Mouse (Mus musculus): ENCODE data around the gene Cnih4. TPM values are rescaled to one million over a fixed set of nuclear protein-coding genes. Genes with fewer than 3 reads are reported as not detected.

Cnih4 gene
- polyA plus RNA-seq, 1 experiment: 2.0 TPM

DNA sequence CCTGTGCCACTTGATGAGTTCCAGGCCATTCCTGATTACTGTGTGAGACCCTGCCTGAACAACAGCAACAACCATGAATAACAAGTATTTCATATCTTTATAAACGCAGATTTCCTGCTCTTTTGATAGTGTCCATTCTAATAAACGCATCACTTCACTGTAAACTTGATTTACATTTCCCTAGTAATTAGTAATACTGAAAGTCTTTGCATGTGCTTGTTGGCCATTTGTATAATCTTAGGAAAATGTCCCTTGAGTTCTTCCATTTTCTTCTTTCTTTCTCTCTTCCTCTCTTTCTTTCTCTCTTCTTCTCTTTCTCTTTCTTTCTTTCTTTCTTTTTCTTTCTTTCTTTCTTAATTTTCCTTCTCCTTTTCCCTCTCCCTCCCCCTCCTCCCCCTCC, 1.7 kb downstream of the Cnih4 start:
- Histone ChIP-seq H3K27me3 (ENCODE audit: control insufficient read depth) (no peaks in the 10 kb centered on the region), H3K4me3 (replicated peaks) (peak overlapping the region; percentile 96), H3K9me3 (ENCODE audit: control insufficient read depth, low read length) (no peaks in the 10 kb centered on the region), H3K36me3 (ENCODE audit: control insufficient read depth) (peaks cover 30% of the 10 kb centered on the region), H3K4me1 (ENCODE audit: control insufficient read depth) (peaks cover 71% of the 10 kb centered on the region)
- TF ChIP-seq TAL1 (IDR thresholded peaks at IDR 0.05; ENCODE audit: low read length) (no peak), GATA1 (IDR thresholded peaks at IDR 0.05; ENCODE audit: low read length) (no peak)

DNA sequence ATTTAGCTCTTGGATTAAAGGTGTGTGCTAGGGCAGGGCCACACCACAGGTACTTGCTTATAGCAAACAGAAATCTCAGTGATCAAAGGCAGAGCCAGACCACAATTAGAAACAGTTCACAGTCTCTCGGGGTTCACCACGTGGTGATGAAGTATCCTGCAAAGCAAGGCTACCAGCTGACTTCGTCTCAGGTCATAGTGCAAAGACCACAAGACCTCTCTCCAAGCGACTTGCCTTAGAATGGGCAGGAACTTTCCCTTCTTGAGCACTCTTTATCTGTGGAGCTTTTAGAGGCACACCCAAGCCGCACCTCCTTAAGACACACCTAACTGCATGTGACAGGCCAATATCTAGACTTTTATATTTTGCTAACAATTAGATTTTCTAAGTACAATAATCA, 4.0 kb downstream of the Cnih4 start:
- Histone ChIP-seq H3K36me3 (ENCODE audit: control insufficient read depth) (peaks cover 23% of the 10 kb centered on the region), H3K27me3 (ENCODE audit: control insufficient read depth) (no peaks in the 10 kb centered on the region), H3K4me1 (ENCODE audit: control insufficient read depth) (peaks cover 78% of the 10 kb centered on the region), H3K9me3 (ENCODE audit: control insufficient read depth, low read length) (no peaks in the 10 kb centered on the region), H3K4me3 (replicated peaks) (peak overlapping the region; percentile 19)
- no peak for TF ChIP-seq TAL1 (IDR thresholded peaks at IDR 0.05; ENCODE audit: low read length)
- no peak; the same call in 1 of the 2 replicates for TF ChIP-seq GATA1 (IDR thresholded peaks at IDR 0.05; ENCODE audit: low read length)

DNA sequence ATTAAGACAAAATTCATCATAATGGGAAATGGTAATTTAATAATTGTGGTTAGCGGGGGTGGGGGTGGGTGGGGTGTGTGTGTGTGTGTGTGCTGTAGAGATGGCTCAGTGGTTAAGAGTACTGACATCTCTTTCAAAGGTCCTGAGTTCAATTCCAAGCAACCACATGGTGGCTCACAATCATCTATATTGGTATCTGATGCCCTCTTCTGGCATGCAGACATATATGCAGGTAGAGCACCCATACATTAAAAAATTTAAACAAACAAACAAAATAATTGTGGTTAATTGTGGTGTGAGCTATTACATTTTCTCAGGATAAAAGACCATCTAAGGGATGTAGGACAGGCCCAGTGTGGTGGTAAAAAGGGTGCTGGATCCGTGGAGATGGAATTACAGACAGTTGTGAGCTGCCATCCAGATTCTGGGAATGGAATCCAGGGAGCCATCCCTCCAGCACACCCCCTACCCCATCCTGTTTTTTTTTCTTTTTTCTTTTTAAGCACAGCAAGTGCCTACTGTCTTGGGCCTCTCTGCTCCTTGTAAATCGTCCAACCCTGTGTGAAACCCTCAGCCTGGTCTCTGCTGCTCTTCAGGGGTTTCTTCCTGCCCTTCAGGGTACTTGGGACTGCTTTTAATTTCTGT, 5.0 kb downstream of the Cnih4 start:
- H3K4me3 ChIP-seq (replicated peaks): no peak overlapping the region
- H3K4me1 ChIP-seq (ENCODE audit: control insufficient read depth): peaks cover 78% of the 10 kb centered on the region
- TF ChIP-seq GATA1 (IDR thresholded peaks at IDR 0.05; ENCODE audit: low read length): no peak
- no peak for TF ChIP-seq TAL1 (IDR thresholded peaks at IDR 0.05; ENCODE audit: low read length)
- H3K27me3 ChIP-seq (ENCODE audit: control insufficient read depth): no peaks in the 10 kb centered on the region
- peaks cover 32% of the 10 kb centered on the region for H3K36me3 ChIP-seq (ENCODE audit: control insufficient read depth)
- H3K9me3 ChIP-seq (ENCODE audit: control insufficient read depth, low read length): no peaks in the 10 kb centered on the region

DNA sequence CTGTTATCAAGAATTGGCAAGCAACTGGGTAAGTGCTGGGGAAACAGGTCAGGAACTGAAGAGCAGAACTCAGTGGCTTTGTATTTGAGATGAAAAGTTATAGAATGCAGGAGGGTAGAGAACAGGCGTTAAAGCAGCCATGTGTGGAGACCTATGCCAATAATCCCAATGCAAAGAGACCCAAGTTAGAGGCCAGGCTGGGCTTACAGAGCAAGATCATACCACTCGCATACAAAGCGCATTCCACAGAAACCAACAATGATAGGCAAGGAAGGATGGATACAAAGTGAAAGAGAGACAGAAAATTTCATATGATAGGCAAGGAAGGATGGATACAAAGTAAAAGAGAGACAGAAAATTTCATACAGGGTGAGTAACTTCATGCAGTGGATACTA, 5.9 kb downstream of the Cnih4 start:
- no peaks in the 10 kb centered on the region for H3K27me3 ChIP-seq (ENCODE audit: control insufficient read depth)
- H3K4me3 ChIP-seq (replicated peaks): peak overlapping the region; percentile 92
- peaks cover 74% of the 10 kb centered on the region for H3K4me1 ChIP-seq (ENCODE audit: control insufficient read depth)
- TF ChIP-seq GATA1 (IDR thresholded peaks at IDR 0.05; ENCODE audit: low read length) (no peak), TAL1 (IDR thresholded peaks at IDR 0.05; ENCODE audit: low read length) (no peak)
- H3K9me3 ChIP-seq (ENCODE audit: control insufficient read depth, low read length): no peaks in the 10 kb centered on the region
- peaks cover 41% of the 10 kb centered on the region for H3K36me3 ChIP-seq (ENCODE audit: control insufficient read depth)

DNA sequence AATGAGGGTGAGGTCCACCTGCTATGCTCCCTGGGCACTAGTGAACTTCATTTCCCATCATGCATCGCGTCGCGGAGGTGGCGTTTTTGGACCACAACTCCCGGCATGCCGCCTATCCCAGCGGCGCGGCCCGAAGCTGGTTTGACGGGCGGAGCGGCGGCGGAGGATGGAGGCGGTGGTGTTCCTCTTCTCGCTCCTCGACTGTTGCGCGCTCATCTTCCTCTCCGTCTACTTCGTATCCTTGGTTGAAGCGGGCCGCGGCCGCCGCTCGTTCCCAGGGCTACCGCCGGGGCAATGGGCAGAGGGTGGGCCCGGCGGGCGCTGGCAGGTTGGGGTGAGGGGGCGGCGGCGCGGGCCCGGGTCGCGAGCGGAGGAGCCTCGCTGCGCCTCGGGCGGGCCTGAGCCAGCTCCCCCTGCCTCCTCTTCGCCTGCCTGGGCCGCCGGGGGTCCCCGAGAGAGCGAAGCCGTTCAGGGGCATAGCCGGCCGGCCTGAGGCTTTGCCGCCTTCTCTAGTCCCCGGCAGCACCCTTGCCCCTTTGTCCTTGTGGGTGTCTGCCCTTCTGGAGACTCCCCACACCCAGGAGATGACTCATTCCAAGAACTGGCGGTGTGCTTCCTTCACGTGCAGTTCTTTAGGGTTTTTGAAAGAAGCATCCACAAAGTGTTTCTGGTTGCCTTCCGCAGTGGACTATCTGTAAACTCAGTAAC, 6.5 kb downstream of the Cnih4 start:
- peaks cover 69% of the 10 kb centered on the region for H3K4me1 ChIP-seq (ENCODE audit: control insufficient read depth)
- H3K36me3 ChIP-seq (ENCODE audit: control insufficient read depth): peaks cover 47% of the 10 kb centered on the region
- peak overlapping the region; percentile 92 for H3K4me3 ChIP-seq (replicated peaks)
- H3K9me3 ChIP-seq (ENCODE audit: control insufficient read depth, low read length): no peaks in the 10 kb centered on the region
- H3K27me3 ChIP-seq (ENCODE audit: control insufficient read depth): no peaks in the 10 kb centered on the region
- TF ChIP-seq GATA1 (IDR thresholded peaks at IDR 0.05; ENCODE audit: low read length) (no peak), TAL1 (IDR thresholded peaks at IDR 0.05; ENCODE audit: low read length) (no peak)

DNA sequence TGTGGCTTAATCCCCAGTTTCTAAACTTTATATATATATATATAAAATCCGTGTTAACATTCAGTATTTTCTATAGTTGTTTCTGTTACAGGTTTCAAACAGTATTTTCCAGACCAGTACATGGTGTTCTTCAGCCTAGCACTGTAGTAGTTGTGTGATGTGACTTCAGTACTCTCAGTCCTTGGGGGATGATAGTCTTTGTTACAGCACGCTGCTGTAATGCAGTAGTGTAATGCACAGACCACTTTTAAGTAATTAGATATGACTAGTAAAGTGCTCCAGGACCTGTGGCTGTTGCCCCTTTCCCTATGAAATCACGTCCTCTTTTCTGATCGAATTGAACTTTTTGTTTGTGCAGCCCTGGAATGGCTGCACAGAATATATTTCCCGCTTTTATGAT, 7.0 kb downstream of the Cnih4 start:
- no peak for TF ChIP-seq GATA1 (IDR thresholded peaks at IDR 0.05; ENCODE audit: low read length)
- TF ChIP-seq TAL1 (IDR thresholded peaks at IDR 0.05; ENCODE audit: low read length): no peak
- no peaks in the 10 kb centered on the region for H3K27me3 ChIP-seq (ENCODE audit: control insufficient read depth)
- no peaks in the 10 kb centered on the region for H3K9me3 ChIP-seq (ENCODE audit: control insufficient read depth, low read length)
- H3K4me3 ChIP-seq (replicated peaks): peak overlapping the region; percentile 92
- H3K4me1 ChIP-seq (ENCODE audit: control insufficient read depth): peaks cover 64% of the 10 kb centered on the region
- peaks cover 51% of the 10 kb centered on the region for H3K36me3 ChIP-seq (ENCODE audit: control insufficient read depth)

DNA sequence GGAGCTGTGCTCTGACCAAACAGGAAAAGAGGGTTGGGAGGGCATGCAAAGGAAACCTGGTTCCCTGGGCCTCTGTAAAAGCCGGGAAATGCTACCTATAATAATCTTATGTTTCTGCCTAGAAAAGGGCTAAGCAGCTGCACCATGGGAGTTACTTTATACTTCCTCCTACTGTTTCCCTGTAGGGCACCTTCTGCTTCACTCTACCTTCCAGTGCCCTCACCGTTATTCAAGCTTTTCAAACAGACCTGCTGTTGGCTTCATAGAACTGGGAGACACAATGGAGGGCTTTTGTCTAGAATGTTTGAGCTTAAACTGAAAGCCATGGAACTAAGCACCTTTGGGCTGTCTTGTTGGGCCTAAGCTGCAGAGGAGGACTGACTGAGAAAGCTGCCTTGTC, 23.3 kb downstream of the Cnih4 start:
- peaks cover 94% of the 10 kb centered on the region for H3K36me3 ChIP-seq (ENCODE audit: control insufficient read depth)

DNA sequence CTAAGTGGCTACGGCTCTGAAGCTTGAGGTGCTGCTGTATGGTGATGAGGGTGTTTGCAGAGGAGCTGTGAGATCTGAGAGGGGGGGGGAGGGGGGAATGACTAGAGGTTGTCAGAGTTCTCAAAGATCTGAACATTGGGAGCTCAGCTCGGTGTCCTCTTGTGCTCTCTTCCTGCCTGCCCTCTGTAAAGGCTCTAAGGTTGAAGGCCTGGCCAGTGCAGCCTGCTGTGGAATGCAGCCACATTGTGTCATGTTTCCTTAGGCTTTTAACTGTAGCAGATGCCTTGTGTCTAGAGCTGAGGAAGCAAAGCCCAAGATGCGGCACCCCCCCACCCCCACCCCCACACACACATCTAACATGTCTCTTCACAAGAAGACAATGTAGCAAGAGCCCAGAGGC, 23.9 kb downstream of the Cnih4 start:
- no peak for TF ChIP-seq GATA1 (IDR thresholded peaks at IDR 0.05; ENCODE audit: low read length)
- no peak for TF ChIP-seq TAL1 (IDR thresholded peaks at IDR 0.05; ENCODE audit: low read length)
- peaks cover 93% of the 10 kb centered on the region for H3K36me3 ChIP-seq (ENCODE audit: control insufficient read depth)

More for the DNA sequence above, 23.3 kb downstream of the Cnih4 start:
- Histone ChIP-seq H3K27me3 (ENCODE audit: control insufficient read depth) (no peaks in the 10 kb centered on the region), H3K9me3 (ENCODE audit: control insufficient read depth, low read length) (no peaks in the 10 kb centered on the region), H3K4me1 (ENCODE audit: control insufficient read depth) (peaks cover 5% of the 10 kb centered on the region), H3K4me3 (replicated peaks) (no peak overlapping the region)
- no peak for TF ChIP-seq GATA1 (IDR thresholded peaks at IDR 0.05; ENCODE audit: low read length)
- no peak for TF ChIP-seq TAL1 (IDR thresholded peaks at IDR 0.05; ENCODE audit: low read length)

DNA sequence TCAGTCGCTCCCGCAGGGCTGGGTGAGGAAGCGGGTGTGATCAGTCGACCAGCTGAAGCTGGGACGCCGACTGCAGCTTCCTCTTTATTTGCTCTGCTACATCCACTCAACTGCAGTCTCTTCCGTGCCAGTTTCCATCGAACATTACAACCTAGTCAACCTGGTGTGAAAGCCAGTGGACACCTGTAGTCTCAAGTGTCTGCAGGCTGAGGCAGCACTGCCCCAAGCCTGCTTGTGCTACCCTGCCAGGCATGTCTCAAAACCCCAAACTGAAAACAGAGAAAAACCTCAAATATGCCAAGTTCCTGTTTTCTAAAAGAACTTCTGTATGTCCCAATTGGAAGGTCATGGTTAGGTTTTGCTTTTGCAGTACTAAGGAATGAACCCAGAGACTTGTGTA, 25.7 kb downstream of the Cnih4 start:
- Histone ChIP-seq H3K36me3 (ENCODE audit: control insufficient read depth) (peaks cover 97% of the 10 kb centered on the region), H3K27me3 (ENCODE audit: control insufficient read depth) (no peaks in the 10 kb centered on the region), H3K4me3 (replicated peaks) (no peak overlapping the region), H3K4me1 (ENCODE audit: control insufficient read depth) (peaks cover 4% of the 10 kb centered on the region), H3K9me3 (ENCODE audit: control insufficient read depth, low read length) (no peaks in the 10 kb centered on the region)
- no peak for TF ChIP-seq TAL1 (IDR thresholded peaks at IDR 0.05; ENCODE audit: low read length)
- no peak for TF ChIP-seq GATA1 (IDR thresholded peaks at IDR 0.05; ENCODE audit: low read length)

More for the DNA sequence above, 23.9 kb downstream of the Cnih4 start:
- Histone ChIP-seq H3K4me1 (ENCODE audit: control insufficient read depth) (peaks cover 5% of the 10 kb centered on the region), H3K27me3 (ENCODE audit: control insufficient read depth) (no peaks in the 10 kb centered on the region), H3K4me3 (replicated peaks) (no peak overlapping the region), H3K9me3 (ENCODE audit: control insufficient read depth, low read length) (no peaks in the 10 kb centered on the region)

Data from erythroblast, embryonic 14.5 days (primary cell).